Mouse (Mus musculus) limb, embryonic 11.5 days (tissue): Measurements from ENCODE around the gene Dmac2. TPM values are rescaled to one million over a fixed set of nuclear protein-coding genes. Genes with fewer than 3 reads are reported as not detected.

Source experiments
- ATAC-seq: fragments of 200-750 bp; cut with Nextera tagmentation; 2 replicates; pipeline ENCODE4 v1.8.0; 2017; ENCODE audit warnings: low read depth; ENCODE audit not compliant: insufficient number of reproducible peaks, low FRiP score, low TSS enrichment
- DNase-seq: peaks from one replicate; pipeline ENCODE4 v3.0.0-alpha.2; 2015; ENCODE audit warnings: low spot score
- H3K27ac ChIP-seq: fragments of 300-500 bp; sonication (generic); replicated peaks from 2 replicates; pipeline ENCODE4 v1.5.1; 2014; ENCODE audit warnings: low read depth, mild to moderate bottlenecking, low read length
- H3K27me3 ChIP-seq: fragments of 300-500 bp; sonication (generic); 2 replicates; pipeline ENCODE4 v1.6.1; 2014; ENCODE audit warnings: mild to moderate bottlenecking, low read length, mixed read lengths; ENCODE audit not compliant: control insufficient read depth, insufficient read depth
- H3K36me3 ChIP-seq: fragments of 300-500 bp; sonication (generic); 2 replicates; pipeline ENCODE4 v1.6.1; 2014; ENCODE audit warnings: mild to moderate bottlenecking, low read length, moderate library complexity, mixed read lengths; ENCODE audit not compliant: control insufficient read depth, insufficient read depth
- H3K4me1 ChIP-seq: fragments of 300-500 bp; sonication (generic); 2 replicates; pipeline ENCODE4 v1.6.1; 2014; ENCODE audit warnings: low read length, mixed read lengths; ENCODE audit not compliant: control insufficient read depth, insufficient read depth
- H3K4me2 ChIP-seq: fragments of 300-500 bp; sonication (generic); 2 replicates; pipeline ENCODE4 v1.6.1; 2014; ENCODE audit warnings: low read depth, mild to moderate bottlenecking, moderate library complexity; ENCODE audit not compliant: severe bottlenecking
- H3K4me3 ChIP-seq: fragments of 300-500 bp; sonication (generic); 2 replicates; pipeline ENCODE4 v1.5.1; 2014; ENCODE audit warnings: low read depth, low read length
- H3K9ac ChIP-seq: fragments of 300-500 bp; sonication (generic); 2 replicates; pipeline ENCODE4 v1.6.1; 2014; ENCODE audit warnings: mild to moderate bottlenecking, low read length
- H3K9me3 ChIP-seq: fragments of 300-500 bp; sonication (generic); 2 replicates; pipeline ENCODE4 v1.6.1; 2016; ENCODE audit warnings: low read length; ENCODE audit not compliant: control insufficient read depth
- WGBS: fragments of 180-500 bp; shearing (Covaris S2); extraction: QIAGEN DNeasy Blood & Tissue Kit; methylation state at CpG from one replicate; pipeline ENCODE4 v1.1.7; 2014; 5-methylcytosine and 5-hydroxymethylcytosine counted together
- polyA plus RNA-seq: library from polyadenylated mRNA; unstranded; fragments of >200 nt; fragmentation: Nextera tagmentation; extraction: Ambion mirVana; gene quantifications from 2 replicates; pipeline ENCODE4 v1.2.1, GENCODE M21; 2014

The Dmac2 gene
- polyA plus RNA-seq, 1 experiment from 2014 or later = 36.9 TPM

DNA sequence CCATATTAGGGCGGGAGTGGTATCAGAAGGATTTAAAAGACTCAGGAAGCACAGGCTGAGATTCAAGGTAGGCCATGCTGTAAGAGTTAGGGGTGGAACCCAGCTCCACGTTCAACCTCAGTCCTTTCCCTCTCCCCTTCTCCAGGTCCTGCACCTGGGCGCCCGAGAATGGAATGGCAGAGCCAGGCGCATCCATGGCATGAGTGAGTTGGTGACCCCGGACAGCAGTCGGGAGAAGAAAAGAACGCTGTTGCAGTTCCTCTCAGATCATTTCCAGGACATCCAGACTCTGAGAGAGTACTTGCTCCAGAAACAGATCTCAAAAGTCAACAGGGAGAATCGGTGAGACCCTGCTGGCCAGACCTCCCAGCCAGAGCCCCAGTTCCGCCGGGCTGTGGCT lies 1.5 kb downstream of the Dmac2 start:
- H3K36me3 ChIP-seq = 0 out of 2 replicates have a peak, but pooled peaks cover 3% of the 10 kb centered on the region
- no peak overlapping the region for H3K4me3 ChIP-seq
- no peak for DNase-seq
- H3K27me3 ChIP-seq = no peaks in the 10 kb centered on the region
- WGBS = 88% methylated on average over 10 of the region's 11 CpGs
- H3K4me2 ChIP-seq = no peak overlapping the region
- H3K9ac ChIP-seq = no peak overlapping the region
- no peaks in the 10 kb centered on the region for H3K9me3 ChIP-seq
- no peak for ATAC-seq
- H3K4me1 ChIP-seq = 0 out of 2 replicates have a peak, but pooled peaks cover 3% of the 10 kb centered on the region
- no peak overlapping the region for H3K27ac ChIP-seq

DNA sequence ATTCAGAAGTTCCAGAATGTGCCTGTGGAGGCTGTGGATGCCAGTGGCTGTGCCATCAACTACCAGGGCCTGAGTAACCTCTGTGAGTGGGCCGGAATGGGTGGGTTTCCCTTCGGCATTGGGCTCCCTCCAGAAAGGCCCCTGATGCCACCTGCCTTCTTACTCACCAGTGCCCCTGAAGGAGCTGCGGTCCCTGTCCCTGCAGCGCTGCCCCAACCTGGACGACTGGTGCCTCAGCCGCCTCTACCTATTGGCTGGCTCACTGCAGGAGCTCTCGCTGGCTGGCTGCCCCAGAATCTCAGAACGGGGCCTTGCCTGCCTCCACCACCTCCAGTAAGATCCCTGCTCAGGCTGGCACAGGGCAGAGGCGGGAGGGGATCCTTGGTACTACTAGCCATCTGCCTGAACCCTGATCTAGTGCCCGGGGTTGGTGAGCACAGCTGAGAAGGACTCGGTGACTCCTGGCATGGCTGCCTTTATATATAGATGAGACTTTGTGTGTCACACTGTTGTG lies 4.7 kb downstream of the Dmac2 start:
- WGBS = 88% methylated on average over 11 of the region's 11 CpGs
- Histone ChIP-seq H3K36me3 (0 out of 2 replicates have a peak, but pooled peaks cover 3% of the 10 kb centered on the region), H3K9ac (no peak overlapping the region), H3K27ac (no peak overlapping the region), H3K27me3 (no peaks in the 10 kb centered on the region), H3K4me3 (no peak overlapping the region), H3K4me1 (0 out of 2 replicates have a peak, but pooled peaks cover 5% of the 10 kb centered on the region), H3K4me2 (no peak overlapping the region), H3K9me3 (no peaks in the 10 kb centered on the region)
- ATAC-seq (no peak), DNase-seq (no peak)

DNA sequence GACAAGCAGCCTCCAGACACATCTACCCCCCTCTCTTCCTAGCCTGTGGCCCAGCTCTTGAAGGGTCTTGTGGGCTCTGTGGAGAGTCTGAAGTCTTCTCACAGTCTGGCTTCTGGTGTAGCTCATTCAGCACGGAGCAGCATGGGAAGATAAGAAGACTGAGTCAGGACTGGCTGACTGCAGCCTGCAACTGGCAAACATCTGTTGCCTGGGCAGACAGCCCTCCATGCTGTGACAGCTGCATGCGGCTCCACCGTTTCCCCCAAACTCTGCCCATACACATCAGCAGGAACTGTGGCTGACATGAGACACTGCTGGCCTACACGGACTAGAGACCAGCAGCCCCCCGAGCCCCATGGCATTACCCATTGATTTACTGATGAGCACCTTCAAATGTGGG lies 5.6 kb downstream of the Dmac2 start:
- Histone ChIP-seq H3K9me3 (no peaks in the 10 kb centered on the region), H3K27me3 (no peaks in the 10 kb centered on the region), H3K9ac (no peak overlapping the region), H3K36me3 (0 out of 2 replicates have a peak, but pooled peaks cover 3% of the 10 kb centered on the region), H3K4me1 (0 out of 2 replicates have a peak, but pooled peaks cover 5% of the 10 kb centered on the region), H3K27ac (no peak overlapping the region), H3K4me3 (no peak overlapping the region), H3K4me2 (no peak overlapping the region)
- DNase-seq (no peak), ATAC-seq (no peak)
- WGBS = 82% methylated on average over 5 of the region's 5 CpGs

DNA sequence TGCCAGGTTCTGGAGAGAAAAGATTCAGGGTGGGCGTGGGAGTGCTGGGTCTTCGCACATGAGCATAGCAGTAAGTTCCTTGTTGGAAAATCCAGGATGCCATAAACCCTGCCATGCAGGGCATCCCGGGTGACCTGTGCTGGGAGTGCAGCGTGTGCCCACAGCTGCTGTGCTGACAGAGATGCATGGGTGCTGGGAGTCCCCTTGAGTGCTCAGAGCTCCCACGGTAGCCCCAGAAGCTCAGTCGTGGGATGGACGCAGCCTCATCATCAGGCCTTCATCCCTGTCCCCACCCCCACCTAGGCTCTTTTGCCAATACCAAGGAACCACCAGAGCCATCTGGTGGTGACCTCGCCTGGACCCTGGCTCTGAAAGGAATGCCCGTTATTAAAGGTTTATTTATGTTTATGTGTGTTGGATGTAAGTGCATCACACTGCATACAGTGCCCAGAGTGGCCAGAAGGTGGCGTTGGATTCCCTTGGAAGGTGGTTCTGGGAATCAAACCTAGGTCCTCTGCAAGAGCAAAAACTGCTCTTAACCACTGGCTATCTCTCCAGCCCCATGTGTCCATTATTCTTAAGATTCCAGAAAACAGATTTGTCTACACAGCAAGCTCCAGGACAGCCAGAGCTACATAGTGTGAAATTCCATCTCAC lies 6.5 kb downstream of the Dmac2 start:
- DNase-seq (peak; percentile 40), ATAC-seq (no peak)
- H3K9me3 ChIP-seq = no peaks in the 10 kb centered on the region
- no peak overlapping the region for H3K27ac ChIP-seq
- no peaks in the 10 kb centered on the region for H3K27me3 ChIP-seq
- H3K9ac ChIP-seq = no peak overlapping the region
- H3K36me3 ChIP-seq = peaks cover 3% of the 10 kb centered on the region; the same call in 1 of the 2 replicates
- H3K4me1 ChIP-seq = 0 out of 2 replicates have a peak, but pooled peaks cover 2% of the 10 kb centered on the region
- no peak overlapping the region for H3K4me2 ChIP-seq
- 78% methylated on average over 10 of the region's 10 CpGs for WGBS
- H3K4me3 ChIP-seq = no peak overlapping the region

DNA sequence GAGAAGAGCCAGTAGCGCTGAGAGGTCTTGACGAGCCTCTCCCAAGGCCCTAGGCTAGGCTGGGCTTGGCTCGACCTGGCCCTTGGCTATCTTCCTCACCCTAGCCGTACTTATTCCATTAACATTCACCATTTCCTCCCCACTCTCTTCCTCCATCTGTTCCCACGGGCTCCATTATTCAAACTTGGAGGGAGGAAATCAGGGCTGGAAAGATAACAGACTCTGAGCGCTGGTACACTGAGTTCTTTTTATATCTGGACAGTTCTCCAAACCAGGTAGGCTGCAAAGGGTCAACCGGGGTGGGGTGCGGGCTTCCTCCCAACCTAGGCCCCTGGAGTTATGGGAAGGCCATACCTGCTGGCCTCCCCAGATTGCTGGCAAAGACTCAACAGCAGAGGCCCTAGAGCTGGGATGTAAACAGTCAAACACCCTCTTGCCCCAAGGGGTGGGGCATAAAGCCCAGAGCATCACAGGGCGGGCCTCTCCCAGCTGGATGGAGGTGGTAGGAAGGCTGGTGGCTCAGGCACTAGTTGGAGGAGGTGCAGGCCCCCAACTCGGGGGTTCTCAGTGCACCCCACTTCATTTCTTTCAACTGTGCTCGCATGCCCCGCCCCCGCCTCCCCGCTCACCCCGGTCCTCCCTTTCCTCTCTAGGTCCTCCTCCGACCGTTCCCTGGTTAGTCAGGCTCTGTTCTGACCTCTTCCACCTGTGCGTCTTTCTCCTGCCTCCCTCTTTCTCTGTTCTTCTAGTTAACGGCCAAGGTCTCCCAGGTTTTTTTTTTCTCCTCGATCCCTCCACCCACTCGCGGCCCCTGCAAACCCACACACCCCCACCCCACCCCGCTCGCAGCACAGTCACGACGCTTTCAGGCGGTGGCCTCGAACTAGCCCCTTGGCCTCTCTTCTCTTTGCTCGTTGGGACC lies 7.6 kb downstream of the Dmac2 start, which contains the start of gene B3gnt8:
B3gnt8 (plus strand) TSS at position 146 of the 922 bp plus-strand sequence.
- H3K4me1 ChIP-seq = 0 out of 2 replicates have a peak, but pooled peaks cover 2% of the 10 kb centered on the region
- peak within 1 kb of the TSS; percentile 26 for H3K4me3 ChIP-seq
- 19% methylated on average over 29 of the region's 29 CpGs for WGBS
- no peak for DNase-seq
- H3K9ac ChIP-seq = peak within 1 kb of the TSS; percentile 55
- H3K27me3 ChIP-seq = no peaks in the 10 kb centered on the region
- peak within 1 kb of the TSS; percentile 44 for H3K4me2 ChIP-seq
- H3K36me3 ChIP-seq = peaks cover 3% of the 10 kb centered on the region; the same call in 1 of the 2 replicates
- ATAC-seq = no peak
- no peaks in the 10 kb centered on the region for H3K9me3 ChIP-seq
- no peak within 1 kb of the TSS for H3K27ac ChIP-seq

DNA sequence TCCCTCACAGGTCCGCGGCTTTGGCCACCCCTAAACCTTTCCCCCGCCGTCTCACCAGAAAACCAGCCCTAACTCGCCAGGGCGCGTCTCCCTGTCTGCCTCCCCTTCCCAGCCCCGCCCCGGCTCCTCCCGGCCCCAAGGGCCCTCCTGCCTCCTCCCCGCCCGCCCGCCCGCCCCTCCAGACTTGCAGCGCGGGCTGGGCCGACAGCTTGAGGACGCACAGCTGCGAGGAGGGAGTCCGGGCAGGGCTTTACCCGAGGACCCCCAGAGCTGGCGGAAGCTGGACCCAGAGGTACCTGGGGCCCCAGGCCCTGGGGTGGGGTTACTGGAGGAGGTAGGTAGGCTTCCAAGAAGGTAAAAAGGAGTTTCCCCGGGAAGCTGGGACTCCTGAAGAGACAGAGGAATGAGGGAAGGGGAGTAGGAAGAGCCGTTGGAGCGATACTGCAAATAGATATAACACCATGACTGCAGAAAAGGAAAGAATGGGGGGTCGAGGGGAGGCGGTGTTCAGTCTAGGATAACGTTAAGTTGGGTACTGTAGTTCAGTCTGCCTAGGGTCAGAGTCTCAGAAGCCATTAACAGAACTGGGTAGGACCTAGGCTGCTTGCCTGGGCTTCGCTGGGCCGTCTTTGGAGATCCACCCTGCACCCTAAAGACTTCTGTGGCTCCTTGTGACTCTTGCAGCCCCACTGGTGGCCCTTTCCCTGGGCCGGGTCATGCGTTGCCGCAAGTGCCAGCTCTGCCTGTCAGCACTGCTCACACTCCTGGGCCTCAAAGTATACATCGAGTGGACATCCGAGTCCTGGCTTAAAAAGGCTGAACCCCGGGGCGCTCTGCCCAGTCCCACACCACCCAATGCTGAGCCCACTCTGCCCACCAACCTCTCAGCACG lies 8.5 kb downstream of the Dmac2 start:
- WGBS = 20% methylated on average over 38 of the region's 38 CpGs
- H3K27ac ChIP-seq = no peak overlapping the region
- peak overlapping the region; percentile 26 for H3K4me3 ChIP-seq
- no peaks in the 10 kb centered on the region for H3K9me3 ChIP-seq
- peak; percentile 52; the same call in 1 of the 2 replicates for ATAC-seq
- H3K27me3 ChIP-seq = no peaks in the 10 kb centered on the region
- H3K4me1 ChIP-seq = 0 out of 2 replicates have a peak, but pooled peaks cover 2% of the 10 kb centered on the region
- peak overlapping the region; percentile 55 for H3K9ac ChIP-seq
- H3K36me3 ChIP-seq = peaks cover 3% of the 10 kb centered on the region; the same call in 1 of the 2 replicates
- H3K4me2 ChIP-seq = peak overlapping the region; percentile 44
- DNase-seq = peak; percentile 65

DNA sequence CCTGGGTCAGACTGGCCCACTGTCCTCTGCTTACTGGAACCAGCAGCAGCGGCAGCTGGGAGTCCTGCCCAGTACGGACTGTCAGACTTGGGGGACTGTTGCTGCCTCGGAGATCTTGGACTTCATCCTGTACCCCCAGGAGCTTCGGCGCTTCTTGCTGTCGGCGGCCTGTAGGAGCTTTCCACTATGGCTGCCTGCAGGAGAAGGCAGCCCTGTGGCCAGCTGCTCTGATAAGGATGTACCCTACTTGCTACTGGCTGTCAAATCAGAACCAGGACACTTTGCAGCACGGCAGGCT lies 9.1 kb downstream of the Dmac2 start:
- H3K9me3 ChIP-seq = no peaks in the 10 kb centered on the region
- H3K4me2 ChIP-seq = no peak overlapping the region
- peaks cover 3% of the 10 kb centered on the region; the same call in 1 of the 2 replicates for H3K36me3 ChIP-seq
- no peak for ATAC-seq
- no peak for DNase-seq
- H3K9ac ChIP-seq = no peak overlapping the region
- 0 out of 2 replicates have a peak, but pooled peaks cover 2% of the 10 kb centered on the region for H3K4me1 ChIP-seq
- no peak overlapping the region for H3K27ac ChIP-seq
- 65% methylated on average over 8 of the region's 8 CpGs for WGBS
- H3K4me3 ChIP-seq = no peak overlapping the region
- H3K27me3 ChIP-seq = no peaks in the 10 kb centered on the region
